Mouse (Mus musculus): ENCODE results near the gene Rc3h2. TPM values are rescaled to one million over a fixed set of nuclear protein-coding genes. Genes with fewer than 3 reads are reported as not detected.

Gene Rc3h2
- total RNA-seq, 2 experiments from 2014 or later = 81.4 to 81.6 TPM

DNA sequence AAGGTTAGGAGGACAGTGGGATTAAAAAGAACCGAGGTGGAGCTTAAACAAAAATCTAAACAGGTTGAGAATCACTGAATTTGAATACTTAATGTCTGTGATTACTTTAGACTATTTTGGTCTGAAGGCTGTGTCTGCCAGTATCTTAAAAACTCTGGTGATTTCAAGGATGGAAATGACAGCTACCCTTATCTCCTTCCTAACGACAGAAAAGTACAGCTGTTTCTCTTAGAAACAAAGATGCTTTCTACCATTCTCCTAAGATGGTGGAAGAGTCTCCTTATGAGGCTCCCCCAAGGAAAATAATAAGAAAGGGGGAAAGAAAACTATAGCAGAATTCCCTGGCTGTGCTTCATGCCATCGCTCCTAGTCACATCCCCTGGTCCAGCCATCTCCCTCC lies 800 bp downstream of the Rc3h2 start:
- H3K27ac ChIP-seq = peak overlapping the region; percentile 98
- TF ChIP-seq CTCF (IDR thresholded peaks at IDR 0.05) = no peak
- DNase-seq (ENCODE audit: extremely low spot score in 1 of 2, low spot score in 2 of 2) = no peak
- H3K4me3 ChIP-seq = peak overlapping the region; percentile 88
- intact Hi-C loops (cut with DNase I) = loop anchor here (5.0 kb wide), 1 partner anchor 65 kb away; no protein-coding TSS in a partner anchor

DNA sequence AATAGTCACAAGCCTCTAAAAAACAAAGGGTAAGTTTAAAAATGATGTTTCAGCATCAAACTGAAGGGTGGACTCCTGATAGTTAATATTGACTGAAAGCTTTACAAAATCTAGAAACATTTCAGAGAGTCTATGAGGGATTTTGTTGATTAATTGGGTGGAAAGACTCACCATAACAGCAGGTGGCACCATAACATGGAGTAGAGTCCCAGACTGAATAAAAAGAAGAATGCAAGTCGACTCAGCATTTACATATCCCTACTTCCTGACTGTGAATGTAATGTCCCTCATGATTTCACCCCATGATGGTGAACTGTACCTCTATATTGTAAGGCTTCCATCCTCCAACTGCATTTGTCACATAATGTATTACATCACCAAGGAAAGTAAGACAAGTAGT lies 27.2 kb downstream of the Rc3h2 start:
- DNase-seq (ENCODE audit: extremely low spot score in 1 of 2, low spot score in 2 of 2) = no peak
- intact Hi-C loops (cut with DNase I) = no loop called here
- TF ChIP-seq CTCF (IDR thresholded peaks at IDR 0.05) = peak; percentile 45
- no peak overlapping the region for H3K4me3 ChIP-seq
- no peak overlapping the region for H3K27ac ChIP-seq

DNA sequence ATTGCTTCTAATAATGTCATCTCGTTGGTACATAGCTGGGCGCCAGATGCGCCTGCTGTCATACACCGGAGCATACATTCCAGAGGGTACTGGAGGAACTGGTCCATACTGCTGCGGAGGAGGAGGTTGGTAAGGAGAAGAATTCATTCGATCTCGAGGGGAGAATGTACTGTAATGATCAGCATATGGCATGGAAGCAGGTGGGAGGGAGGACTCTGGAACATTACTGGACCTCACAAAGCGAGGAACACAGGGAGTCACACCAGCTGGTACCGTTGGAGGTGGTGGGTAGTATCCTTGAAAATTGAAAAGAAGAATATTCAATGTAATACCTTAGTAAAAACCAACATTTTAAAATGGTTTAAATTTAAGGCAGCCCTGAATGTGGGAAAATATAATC lies 39.8 kb downstream of the Rc3h2 start:
- intact Hi-C loops (cut with DNase I) = loop anchor here (5.0 kb wide), 2 partner anchors 34 to 104 kb away; no protein-coding TSS in a partner anchor
- no peak overlapping the region for H3K4me3 ChIP-seq
- no peak for DNase-seq (ENCODE audit: extremely low spot score in 1 of 2, low spot score in 2 of 2)
- no peak for TF ChIP-seq CTCF (IDR thresholded peaks at IDR 0.05)
- H3K27ac ChIP-seq = no peak overlapping the region

DNA sequence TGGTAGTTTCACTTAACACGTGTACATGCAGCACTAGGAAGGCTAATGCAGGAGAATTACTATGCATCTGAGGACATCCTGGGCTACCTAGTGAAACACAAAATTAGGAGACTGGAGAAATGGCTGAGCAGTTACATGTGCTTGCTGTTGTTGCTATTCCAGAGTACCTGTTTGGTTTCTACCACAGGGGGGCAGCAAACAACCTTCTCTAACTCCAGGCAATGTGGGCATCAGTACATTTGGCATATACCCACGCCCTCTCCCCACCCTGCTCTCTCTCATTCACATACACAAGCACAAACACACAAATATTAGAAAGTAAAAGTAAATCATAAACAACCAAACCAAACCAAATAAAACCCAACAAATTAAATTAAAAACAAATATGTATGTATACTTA lies 42.5 kb downstream of the Rc3h2 start:
- H3K27ac ChIP-seq = no peak overlapping the region
- intact Hi-C loops (cut with DNase I) = loop anchor here (5.0 kb wide), 2 partner anchors 37 to 107 kb away; no protein-coding TSS in a partner anchor
- TF ChIP-seq CTCF (IDR thresholded peaks at IDR 0.05) = peak; percentile 71
- DNase-seq (ENCODE audit: extremely low spot score in 1 of 2, low spot score in 2 of 2) = peak; percentile 37 to 44
- H3K4me3 ChIP-seq = no peak overlapping the region

DNA sequence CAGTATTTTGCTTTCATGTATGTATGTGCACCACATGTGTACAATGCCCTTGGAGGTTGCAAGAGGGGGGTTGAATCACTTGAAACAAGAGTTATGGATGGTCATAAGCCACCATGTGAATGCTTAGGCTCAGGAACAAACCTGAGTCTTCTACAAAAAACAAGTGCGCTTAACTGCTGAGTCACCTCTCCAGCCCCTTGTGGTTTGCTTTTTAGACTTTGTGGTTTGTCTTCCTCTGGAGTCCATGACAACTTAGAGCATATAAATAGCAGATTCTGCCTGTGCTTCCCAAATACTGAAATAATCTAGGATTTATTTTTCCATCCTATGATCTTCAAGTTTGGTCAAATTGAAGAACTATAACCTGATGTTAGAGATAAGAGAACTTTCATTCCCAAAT lies 46.7 kb downstream of the Rc3h2 start:
- no peak for DNase-seq (ENCODE audit: extremely low spot score in 1 of 2, low spot score in 2 of 2)
- TF ChIP-seq CTCF (IDR thresholded peaks at IDR 0.05) = no peak
- Histone ChIP-seq H3K27ac (no peak overlapping the region), H3K4me3 (no peak overlapping the region)
- intact Hi-C loops (cut with DNase I) = no loop called here

DNA sequence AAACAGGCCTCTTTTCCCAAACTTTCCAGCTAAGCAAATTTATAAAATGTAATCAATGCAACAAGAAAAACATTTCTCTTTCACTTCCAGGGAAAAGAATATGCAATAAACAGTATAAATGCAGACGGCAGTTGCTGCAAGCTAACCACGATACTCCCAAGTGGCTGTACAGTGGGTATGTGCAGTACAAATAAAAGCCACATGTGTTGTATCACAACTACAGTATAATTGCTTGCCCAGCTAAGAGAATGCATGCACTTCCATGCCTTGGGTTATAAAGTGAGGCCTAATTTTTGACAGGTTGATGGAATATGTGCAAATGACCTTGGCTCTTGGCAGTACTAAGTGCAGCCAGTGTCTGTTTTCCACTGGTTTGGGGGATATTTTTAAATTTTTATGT lies 52.1 kb downstream of the Rc3h2 start:
- no peak for TF ChIP-seq CTCF (IDR thresholded peaks at IDR 0.05)
- H3K4me3 ChIP-seq = no peak overlapping the region
- intact Hi-C loops (cut with DNase I) = no loop called here
- H3K27ac ChIP-seq = no peak overlapping the region
- no peak for DNase-seq (ENCODE audit: extremely low spot score in 1 of 2, low spot score in 2 of 2)

DNA sequence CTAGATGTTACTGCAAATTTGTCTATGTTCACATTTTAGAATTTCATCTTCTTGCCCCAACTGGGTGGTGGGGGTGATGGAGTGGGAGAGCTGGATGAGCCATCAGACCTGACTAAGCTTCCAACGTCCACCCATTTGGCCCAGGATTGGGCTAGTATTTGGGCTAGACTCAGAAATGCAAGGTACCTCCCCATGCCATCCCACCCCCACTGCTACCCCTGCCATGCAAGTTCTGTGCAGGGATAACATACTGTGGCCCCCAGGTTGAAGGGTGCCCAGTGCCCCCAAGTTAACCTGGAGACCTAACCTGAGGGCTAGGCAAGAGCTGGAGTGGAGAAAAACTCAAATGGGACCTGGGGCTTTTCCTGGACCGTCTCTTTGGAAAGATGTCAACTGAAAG lies 62.8 kb downstream of the Rc3h2 start:
- H3K27ac ChIP-seq = no peak overlapping the region
- DNase-seq (ENCODE audit: extremely low spot score in 1 of 2, low spot score in 2 of 2) = no peak
- no peak for TF ChIP-seq CTCF (IDR thresholded peaks at IDR 0.05)
- H3K4me3 ChIP-seq = no peak overlapping the region
- intact Hi-C loops (cut with DNase I) = no loop called here

DNA sequence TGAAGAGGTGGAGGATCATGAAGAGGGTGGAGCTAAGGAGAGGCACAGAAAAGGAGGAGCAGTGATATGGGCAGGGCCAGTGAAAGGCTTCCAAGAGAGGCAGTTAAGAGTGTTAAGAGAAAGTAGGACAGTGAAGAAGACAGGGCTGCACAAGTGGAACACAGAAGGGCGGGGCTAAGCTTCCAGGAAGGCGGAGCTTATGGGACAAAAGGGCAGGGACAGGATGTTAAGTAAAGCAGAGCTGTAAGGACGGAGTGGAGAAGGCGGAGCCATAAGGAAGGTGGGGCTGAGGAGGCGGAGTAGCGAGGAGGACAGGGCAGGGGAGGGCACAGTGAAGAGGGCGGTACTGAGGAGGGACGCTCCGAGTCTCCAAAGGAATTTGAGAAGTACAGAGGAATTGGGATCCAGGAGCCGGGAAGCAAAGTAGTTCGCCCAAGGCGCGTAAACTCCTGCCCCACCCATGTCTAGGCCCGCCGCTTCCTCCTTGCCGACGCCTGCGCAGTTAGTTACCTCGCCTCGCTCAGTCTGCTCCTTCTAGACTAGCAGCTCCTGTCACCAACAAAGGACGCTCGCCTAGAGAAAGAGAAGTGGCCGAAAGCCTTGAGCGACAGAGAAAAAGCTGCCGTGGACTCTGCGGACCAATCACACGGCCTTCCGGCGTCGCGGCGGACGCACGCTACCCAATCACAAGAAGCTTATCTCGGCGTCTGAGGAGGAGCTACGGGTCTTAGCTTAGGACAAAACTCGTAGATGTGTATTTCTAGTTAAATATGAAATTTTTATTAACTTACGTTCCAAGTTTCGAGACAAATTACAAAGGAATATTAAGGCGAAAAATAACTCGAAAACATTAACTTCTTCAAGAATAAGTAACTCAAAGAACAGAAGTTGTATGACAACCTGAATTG lies 63.8 kb downstream of the Rc3h2 start, which contains the start of gene Pdcl:
TSS of gene Pdcl (minus strand) at position 700 of the 908 bp plus-strand sequence.
- intact Hi-C loops (cut with DNase I) = no loop called here
- H3K27ac ChIP-seq = peak within 1 kb of the TSS; percentile 93
- peak within 1 kb of the TSS; percentile 77 for H3K4me3 ChIP-seq
- no peak for TF ChIP-seq CTCF (IDR thresholded peaks at IDR 0.05)
- peak; percentile 84 to 89 for DNase-seq (ENCODE audit: extremely low spot score in 1 of 2, low spot score in 2 of 2)

DNA sequence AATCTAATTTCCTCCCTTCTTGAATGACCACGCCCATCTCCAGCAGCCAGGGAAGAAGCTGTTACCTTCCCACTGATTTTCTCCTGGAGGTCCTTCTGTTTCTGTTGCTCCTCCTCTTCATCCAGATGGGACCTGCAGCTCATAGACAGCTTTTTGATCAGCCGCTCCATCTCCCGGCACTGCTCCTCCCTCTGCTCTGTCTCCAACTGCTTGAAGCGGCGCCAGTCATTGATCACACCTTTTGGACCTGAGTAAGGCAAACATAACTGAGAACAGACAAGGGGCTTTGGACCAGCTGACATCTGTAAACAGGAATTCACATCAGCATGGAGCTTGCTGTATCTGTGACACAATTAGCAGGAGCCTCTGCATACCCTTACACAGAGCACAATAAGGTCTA lies 67.1 kb downstream of the Rc3h2 start:
- Histone ChIP-seq H3K4me3 (no peak overlapping the region), H3K27ac (no peak overlapping the region)
- intact Hi-C loops (cut with DNase I) = no loop called here
- TF ChIP-seq CTCF (IDR thresholded peaks at IDR 0.05) = no peak
- DNase-seq (ENCODE audit: extremely low spot score in 1 of 2, low spot score in 2 of 2) = no peak

DNA sequence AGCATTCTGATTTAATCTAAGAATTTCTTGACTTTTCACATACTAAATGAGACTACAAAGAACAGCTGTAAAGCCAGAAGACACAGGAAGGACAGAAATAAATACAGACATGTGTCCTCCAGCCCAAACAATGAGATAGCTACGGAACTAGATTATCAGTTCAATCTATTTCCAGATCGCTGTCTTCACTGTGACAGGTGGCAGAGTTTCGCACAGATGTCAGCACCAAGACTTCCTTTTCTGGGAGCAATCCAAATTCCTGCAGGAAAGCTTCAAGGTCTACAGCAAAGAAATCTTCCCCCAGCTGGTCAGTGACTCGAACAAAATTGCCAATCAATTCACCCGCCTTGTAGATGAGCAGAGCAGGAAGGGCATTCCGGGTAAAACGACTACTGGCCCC lies 71.0 kb downstream of the Rc3h2 start:
- no peak for TF ChIP-seq CTCF (IDR thresholded peaks at IDR 0.05)
- no peak for DNase-seq (ENCODE audit: extremely low spot score in 1 of 2, low spot score in 2 of 2)
- Histone ChIP-seq H3K27ac (peak overlapping the region; percentile 74), H3K4me3 (no peak overlapping the region)
- intact Hi-C loops (cut with DNase I) = no loop called here

DNA sequence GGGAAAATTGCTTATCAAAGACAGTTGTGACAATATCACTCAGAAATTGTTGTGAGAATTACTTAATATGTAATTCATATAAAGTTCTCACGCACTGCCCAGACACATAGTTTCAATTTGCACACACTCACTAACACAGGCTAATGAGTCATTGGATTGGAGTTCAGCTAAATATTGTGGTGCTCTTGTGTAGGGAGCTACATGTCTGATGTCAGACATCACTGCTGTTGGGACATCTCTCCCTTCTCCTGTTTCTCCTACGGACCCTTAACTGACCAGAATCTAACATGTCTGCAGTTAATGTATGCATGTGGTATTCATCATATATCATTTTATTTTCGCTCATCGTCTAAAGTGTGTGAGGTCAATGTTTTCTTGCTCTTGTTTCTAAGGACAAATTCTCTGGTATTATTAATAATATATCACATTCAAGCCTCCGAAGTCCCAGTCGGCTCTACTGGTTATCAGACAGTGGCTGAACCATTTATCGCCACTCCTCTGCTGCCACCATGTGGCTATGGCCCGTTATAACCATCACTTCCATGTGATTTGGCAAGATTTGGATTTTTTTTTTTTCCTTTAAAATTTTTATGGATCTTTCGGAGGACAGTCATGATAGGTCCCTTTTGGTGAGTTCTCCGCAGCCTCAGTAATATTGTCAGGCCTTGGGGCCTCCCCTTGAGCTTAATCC lies 84.1 kb downstream of the Rc3h2 start:
- peak; percentile 49 to 67 for DNase-seq (ENCODE audit: extremely low spot score in 1 of 2, low spot score in 2 of 2)
- Histone ChIP-seq H3K4me3 (no peak overlapping the region), H3K27ac (no peak overlapping the region)
- intact Hi-C loops (cut with DNase I) = loop anchor here (10.0 kb wide), 2 partner anchors 1124 to 1334 kb away; no protein-coding TSS in a partner anchor
- peak; percentile 74 for TF ChIP-seq CTCF (IDR thresholded peaks at IDR 0.05)

DNA sequence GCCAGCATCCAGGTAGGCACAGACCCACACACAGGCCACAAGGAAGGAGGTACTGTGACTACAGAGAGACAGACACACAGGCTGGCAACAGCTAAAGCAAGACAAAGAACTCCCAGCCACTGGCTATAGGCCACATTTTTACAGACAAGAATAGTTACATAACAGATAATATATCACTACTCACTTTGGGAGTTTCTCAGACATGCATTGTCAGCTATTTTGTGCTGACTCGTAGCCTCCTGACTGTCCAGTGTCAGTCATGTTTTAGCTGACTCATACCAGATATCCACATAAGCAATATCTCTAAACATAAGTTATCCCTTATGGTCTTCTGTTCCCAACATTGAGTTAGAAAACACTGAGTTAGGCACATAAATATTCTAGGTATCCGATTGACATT lies 89.4 kb downstream of the Rc3h2 start:
- intact Hi-C loops (cut with DNase I) = loop anchor here (10.0 kb wide), 2 partner anchors 1119 to 1329 kb away; no protein-coding TSS in a partner anchor
- Histone ChIP-seq H3K27ac (no peak overlapping the region), H3K4me3 (no peak overlapping the region)
- TF ChIP-seq CTCF (IDR thresholded peaks at IDR 0.05) = no peak
- DNase-seq (ENCODE audit: extremely low spot score in 1 of 2, low spot score in 2 of 2) = no peak
